Mouse (Mus musculus): ENCODE results near the gene Itpripl1.
"Not testable (repeated sequence)": the region's sequence is repeated elsewhere in the genome, so short reads cannot be mapped to it uniquely, and the experiment has no call there.

Itpripl1 gene

DNA sequence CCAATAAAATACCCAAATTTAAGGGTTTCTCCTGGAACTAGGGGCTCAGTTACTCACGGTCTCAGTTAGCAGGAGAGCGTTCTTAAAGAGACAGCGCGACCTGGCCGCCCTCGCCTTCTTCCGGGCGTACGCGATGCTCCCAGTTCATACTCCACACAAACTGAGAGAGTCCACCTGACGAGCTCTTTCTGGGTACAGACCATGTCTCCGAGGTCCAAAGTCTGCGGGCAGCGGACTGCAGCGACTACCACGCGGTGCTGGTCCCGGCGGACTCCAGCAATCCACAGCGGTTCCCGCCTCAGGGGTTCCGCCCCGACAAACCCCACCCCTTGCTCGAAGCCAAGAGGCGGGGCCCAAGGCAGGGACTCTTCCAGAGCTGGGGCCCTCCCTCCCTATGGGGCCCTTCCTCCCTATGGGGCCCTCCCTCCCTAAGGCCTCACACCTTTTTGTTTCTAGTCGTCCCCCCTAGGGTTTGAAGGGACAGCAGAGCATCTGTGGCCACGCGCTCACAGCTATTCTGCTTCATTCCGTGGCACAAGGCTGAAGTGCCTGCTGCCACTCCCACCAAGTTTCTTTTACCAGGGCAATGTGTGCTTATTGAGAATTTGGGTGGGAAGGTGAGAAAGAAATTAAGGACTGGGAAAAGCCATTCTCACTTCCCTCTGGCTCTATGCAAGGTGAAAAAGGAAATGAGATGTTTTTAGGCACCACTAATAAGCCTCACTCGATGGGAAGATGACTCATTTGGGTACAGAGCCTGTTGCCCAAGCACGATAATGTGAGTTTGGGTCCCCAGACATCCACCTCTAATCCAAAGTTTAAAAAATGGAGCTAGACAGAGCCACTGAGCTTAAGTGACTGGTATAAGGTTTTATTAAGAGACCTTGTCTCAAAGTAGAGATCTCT is at the start of gene Itpripl1:
Gene Itpripl1 (minus strand): TSS at position 285 of the 906 bp plus-strand sequence.
- DNase-seq (ENCODE audit: inconsistent ontology term): peak; percentile 80

DNA sequence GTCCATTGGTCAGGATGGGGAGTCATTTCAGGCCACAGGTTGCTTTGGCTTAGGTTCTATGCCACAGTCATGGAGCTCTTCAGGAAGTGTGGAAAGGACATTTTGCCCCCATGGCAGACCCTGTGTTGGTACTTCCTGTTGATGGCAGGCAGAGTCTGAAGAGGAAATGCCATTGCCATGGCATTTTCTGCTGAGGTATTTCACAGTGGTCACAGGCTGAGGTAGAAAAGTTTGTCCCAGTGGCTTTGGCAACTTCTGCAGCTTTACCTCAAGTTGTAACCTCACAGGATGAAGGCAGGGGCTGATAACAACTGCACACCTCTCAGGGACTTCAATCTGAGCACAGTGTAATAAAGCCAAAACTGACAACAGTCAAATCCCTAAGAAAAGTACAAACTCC is 46.3 kb upstream of the Itpripl1 start:
- DNase-seq (ENCODE audit: inconsistent ontology term): no peak

DNA sequence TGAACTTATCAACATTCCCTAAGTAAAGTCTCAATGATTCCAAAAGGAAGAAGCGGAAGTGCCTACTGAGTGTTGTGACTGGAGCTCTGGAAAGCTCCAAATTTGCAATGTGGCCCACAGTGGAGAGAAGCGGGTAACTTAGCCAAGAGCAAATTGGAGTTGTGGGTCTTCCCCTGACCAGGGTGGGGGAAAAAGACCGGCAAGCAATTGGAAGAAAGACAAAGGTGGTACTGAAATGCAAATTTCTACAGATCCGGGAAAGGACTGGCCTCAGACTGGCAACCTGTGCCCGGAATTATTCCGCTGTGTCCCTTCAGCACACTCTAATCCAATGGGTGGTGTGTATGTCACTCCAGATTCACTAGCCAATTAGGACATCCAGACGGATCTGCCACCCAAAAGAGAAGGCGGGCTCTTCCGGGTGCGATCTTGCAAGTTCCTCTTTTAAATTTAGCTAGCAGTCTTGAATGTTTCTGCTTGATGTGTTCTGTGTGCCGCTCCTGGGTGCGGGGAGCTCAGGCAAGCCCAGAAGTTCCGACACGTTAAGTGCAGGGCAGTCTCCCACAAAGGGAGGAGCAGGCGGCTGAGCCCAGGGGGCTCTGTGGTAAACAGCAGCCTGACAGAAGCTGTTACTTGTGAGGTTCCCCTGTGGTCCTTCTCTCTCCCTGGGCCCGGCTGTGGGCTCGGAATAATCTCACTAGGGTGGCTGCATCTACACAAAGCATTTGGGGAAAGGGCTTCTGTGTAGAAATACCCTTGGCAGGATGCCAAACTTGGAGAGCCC is 39.5 kb upstream of the Itpripl1 start:
- DNase-seq (ENCODE audit: inconsistent ontology term): peak; percentile 87

DNA sequence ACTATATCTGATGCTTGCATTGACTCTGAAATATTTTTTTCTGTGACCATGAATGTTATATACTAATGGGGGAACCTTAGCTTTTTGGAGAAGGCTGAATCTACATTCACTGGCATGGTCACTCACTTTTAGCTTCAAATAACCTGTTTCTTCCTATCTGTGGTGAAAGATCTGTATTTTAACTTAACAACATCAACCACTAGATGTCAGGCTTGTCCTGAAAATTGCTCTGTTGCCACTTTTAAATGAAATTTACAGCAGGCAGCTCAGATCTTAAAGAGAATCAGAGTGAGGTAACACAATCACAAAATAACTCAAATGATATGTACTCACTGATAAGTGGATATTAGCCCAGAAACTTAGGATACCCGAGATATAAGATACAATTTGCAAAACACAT is 23.0 kb upstream of the Itpripl1 start:
- DNase-seq (ENCODE audit: inconsistent ontology term): peak; percentile 20

DNA sequence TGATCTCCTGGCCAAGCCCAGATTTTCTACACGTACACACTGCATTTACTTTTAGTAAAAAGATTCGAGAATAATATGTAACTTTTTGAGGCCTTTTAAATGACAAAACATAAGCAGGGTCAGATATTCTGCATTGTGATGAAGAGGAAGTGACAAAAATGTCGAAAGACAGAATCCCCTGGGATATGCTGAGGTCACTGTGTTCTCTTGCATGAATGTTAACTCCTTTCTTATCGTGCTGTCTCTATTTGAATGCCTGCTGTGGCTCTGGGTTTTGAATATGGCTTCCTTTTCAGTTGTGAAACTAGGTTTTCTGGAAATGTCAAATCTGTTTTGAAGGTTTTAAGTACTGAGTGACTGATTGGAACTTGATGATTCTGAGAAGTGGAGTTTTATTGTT is 22.4 kb upstream of the Itpripl1 start:
- no peak for DNase-seq (ENCODE audit: inconsistent ontology term)

DNA sequence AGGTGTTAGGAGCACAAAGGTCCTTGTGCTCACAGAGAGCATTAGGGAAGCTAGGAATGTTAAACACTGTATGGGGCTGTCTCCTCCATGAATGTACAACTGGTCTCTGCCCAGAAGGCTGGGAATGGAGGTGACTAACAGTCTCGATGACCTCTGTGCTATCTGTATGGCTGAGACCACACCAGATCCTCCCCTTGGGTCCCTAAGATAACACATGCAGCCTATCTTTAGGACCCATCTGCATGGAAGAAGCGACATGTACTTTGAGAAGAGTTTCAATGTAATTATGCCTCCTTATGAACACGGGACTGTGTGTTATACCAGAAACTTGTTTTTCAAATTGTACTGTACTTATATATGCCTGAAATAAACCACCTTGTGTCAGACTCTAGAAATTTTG is 2.5 kb upstream of the Itpripl1 start:
- DNase-seq (ENCODE audit: inconsistent ontology term): no peak

DNA sequence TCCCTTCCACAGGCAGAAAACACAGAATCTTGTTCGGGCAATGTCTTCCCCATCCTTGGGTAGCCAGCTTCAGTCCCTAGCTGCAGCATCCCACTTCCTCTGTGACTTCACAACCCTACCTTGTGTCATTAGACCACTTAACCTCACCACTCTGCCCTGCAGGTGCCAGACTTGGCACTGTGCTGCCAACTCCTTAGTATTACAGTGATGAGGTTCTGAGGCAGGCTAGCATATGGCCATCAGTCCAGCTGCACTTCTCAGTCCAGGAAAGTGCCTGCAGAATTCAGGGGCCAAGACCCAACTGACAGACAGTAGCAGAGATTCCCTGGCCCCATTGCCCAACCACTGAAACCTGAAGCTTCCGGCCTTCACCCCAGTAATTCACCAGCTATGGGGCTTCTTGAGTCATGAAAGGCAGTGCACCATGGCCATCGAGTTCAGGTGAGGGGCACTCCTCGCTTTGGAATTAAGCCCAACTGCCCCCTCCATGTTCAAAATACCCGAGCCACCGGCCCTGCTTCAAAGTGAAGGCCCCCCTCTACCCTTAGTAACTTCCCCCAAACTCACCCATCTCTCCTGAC is 575 bp downstream of the Itpripl1 start:
- no peak for DNase-seq (ENCODE audit: inconsistent ontology term)

DNA sequence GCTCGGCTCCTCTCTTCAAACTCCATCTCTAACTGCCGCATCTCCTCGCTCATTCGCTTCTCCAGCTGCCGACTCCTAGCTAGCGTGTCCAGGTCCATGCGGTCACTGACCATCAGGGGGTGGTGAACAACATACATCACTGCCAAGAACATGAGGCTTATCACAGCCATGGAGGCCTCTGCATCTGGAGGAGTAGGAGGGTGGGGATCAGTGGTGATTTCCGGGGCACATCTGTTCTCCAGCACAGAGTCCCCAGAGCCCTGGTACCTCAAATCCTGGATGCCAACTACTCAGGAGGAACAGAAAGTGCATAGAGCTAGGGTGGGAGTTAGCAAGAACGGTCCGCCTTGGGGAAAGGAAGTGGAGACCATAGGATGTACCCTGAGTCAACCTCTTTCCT is 1.2 kb downstream of the Itpripl1 start:
- DNase-seq (ENCODE audit: inconsistent ontology term): no peak

DNA sequence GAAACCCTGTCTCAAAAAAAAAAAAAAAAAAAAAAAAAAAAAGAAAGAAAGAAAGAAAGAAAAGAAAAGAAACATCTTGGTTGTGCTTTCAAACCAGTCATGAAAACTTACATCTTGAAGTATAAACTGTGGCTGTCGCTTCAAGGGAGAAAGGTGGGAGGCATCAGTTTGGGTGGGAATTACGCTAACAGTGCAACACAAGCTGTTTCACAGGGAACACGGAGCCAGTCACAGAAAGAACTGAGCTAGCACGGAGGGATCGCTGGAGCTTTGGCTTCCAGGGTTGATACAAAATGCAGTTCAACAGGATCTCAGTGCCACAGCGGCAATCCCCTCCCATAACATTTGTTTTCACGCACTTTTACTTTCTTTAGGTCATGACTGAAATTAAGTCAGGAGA is 3.2 kb downstream of the Itpripl1 start:
- no peak for DNase-seq (ENCODE audit: inconsistent ontology term)

DNA sequence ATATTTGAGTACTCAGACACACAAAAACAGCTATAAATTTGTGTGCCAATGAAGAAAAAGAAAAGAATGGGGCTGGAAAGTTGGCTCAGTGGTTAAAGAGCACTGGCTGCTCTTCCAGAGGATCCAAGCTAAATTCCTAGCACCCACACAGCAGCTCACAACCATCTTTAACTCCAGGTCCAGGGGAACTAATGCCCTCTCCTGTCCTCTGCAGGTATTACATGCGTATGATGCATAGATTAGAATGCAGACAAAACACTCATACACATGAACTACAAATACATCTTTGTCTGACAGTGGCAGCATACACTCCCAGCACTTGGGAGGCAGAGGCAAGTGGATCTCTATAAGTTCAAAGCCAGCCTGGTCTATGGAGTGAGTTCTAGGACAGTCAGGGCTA is 3.6 kb downstream of the Itpripl1 start:
- DNase-seq (ENCODE audit: inconsistent ontology term): no peak

DNA sequence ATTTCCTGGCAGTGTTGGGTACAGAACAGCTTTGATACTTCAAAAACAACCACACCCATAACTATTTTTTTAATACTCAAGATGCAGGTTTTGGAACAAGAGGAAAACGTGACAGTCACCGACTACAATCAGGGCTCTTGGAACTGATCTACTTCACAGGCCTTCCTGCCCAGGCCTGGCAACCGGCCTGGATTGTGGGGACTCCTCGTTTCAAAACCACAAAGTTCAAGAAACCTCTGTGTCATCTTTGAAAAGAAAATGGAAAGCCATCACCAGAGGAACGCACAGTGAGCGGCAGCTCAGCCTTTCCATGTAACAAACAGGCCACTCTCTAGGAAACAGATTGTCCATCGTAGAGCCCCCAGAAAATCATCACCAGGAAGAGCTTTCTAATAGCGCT is 4.1 kb downstream of the Itpripl1 start:
- DNase-seq (ENCODE audit: inconsistent ontology term): peak; percentile 77

DNA sequence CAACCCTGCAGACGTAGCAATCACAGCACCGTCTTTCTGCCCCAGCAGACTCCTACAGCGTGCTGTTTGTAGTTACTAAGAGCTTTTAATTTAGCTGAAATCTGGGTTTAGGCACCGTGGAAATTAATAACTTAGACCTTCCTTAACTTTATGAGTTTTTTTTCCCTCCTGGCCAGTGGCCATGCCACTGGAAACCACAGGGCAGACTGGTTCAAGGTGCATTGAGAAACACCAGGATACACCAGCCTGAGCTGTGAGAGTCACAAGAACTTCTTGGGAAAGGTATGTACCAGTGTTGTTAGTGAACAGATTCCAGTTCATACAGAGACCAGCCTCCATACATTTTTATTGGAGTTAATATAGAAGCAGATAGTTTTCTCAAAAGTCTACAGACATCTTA is 4.8 kb downstream of the Itpripl1 start:
- DNase-seq (ENCODE audit: inconsistent ontology term): no peak

DNA sequence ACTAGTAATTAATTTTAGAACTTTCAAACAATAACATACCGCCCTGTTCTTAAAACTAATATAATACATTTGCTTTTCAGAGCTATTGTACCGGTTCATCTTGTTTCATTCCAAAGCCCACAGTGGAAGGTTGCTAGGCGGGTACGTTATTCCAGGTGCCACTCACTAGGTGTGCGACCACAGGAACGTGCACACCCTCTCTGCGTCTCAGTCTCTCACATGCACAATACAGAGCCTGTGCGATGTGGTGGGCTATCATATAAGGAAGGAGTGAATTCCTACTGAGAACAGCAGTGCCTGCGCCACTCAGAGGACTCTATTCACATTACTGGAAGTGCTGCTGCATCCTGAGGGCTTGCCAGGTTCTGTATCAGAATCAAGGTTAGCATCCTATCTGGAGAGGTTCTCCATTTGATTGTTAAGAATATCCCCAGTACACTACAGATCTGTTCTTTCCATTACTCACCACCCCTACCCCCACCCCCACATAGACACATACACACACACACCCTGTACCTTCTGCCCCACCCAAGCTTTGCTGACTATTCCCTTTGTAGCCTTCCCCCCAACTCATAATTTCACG is 5.3 kb downstream of the Itpripl1 start:
- no peak for DNase-seq (ENCODE audit: inconsistent ontology term)

DNA sequence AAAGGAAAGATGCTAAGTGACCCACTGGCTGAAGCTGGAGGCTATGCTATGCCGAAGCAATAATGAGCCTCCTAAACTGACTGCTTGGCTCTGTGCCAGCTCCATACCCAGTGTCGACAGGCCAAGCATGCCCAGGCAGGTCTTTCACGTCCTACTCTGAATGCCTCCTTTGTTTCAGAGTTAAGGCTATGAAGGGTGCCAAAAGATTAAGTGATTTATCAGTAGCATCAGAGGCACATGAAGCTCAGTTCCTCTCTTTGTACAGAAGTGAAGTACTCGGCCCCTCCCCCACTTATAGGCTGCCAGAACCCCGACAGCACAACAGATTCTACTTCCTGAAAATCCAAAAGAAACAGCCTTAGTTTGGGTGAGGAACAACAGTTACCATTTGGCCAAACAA is 6.3 kb downstream of the Itpripl1 start:
- peak; percentile 77 for DNase-seq (ENCODE audit: inconsistent ontology term)

DNA sequence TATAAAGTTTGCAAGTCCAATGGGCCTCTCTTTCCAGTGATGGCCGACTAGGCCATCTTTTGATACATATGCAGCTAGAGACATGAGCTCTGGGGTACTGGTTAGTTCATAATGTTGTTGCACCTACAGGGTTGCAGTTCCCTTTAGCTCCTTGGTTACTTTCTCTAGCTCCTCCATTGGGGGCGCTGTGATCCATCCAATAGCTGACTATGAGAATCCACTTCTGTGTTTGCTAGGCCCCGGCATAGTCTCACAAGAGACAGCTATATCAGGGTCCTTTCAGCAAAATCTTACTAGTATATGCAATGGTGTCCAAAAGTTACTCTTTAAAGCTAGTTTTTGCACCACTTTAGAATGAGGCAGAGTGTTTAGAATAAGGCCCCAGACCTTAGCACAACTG is 8.0 kb downstream of the Itpripl1 start:
- not testable (repeated sequence) for DNase-seq (ENCODE audit: inconsistent ontology term)

DNA sequence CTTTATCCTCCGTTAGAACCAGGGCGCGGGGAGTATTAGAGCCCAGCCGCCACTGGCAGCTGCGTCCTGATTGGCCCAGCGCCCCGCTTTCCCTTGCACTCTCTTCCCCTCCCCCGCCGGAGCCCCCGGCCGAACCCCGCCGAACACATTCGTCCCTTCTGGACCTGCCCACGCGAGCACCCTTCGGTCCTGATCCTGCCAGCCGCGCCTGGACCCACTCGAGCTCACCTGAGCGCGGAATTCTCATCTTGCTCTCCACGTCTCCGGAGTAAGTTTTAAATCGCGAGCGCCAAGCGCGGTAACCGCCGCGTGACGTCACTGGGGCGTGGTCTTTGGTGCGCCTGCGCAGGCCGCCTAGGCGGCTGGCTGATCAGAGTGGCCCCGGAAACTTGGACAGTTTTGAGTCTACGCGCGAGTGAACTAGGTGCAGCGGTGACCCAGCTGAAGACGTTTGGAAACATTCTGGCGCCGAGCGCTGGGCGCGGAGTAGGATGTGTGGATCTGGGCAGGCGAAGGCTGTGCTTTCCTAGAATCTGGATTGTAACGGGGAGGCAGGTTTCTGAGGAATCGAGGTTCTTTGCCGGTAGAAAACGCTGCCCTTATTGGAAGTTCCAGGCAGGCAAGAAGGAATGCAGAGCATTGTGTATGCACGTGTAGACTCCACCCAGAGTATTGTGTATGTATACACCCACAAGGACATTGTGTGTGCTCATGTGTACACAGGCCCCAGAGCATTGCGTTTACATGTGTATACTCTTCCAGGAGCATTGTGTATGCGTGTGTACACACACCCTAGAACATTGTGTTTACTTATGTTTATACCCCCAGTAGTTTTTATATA is 9.4 kb downstream of the Itpripl1 start, which contains the start of gene Ncaph:
Gene Ncaph (minus strand): TSS at position 334 of the 841 bp plus-strand sequence.
- DNase-seq (ENCODE audit: inconsistent ontology term): peak; percentile 94

DNA sequence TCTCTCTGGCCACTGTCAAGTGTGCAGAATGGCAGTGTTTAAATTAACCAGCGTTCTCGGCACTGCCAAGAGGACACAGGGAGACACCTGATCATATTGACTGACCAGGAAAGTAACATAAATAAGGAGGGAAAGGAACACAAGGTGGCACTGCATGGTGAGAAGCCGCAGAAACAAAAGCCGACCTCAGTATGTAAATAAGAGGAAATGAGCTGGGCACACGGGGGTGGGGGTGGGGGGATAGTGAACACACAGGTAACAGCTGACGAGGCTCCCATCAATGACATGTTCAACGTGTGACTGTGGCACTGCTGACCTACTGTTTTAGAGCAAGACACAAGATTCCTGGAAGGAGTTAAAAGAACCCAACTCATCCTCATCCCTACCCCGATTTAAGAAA is 11.9 kb downstream of the Itpripl1 start:
- DNase-seq (ENCODE audit: inconsistent ontology term): no peak

DNA sequence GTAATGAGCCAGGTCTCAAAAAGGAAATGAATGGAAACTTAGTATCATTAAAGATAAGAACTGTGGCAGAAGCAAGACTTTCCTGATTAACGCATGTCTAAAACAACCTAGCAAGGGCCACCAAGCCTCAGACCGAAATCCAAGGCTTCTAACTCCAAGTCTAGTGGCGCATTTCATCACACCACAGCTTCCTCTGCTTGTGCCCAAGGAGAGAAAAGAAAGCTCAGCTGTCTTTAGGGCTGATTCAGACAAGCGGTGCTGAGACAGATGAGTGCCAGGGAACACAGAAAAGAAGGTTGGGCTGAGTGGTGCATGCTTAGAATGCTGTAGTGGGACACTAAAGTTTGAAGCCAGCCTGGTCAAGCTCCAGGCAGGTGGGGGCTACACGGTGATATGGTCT is 14.3 kb downstream of the Itpripl1 start:
- DNase-seq (ENCODE audit: inconsistent ontology term): no peak

DNA sequence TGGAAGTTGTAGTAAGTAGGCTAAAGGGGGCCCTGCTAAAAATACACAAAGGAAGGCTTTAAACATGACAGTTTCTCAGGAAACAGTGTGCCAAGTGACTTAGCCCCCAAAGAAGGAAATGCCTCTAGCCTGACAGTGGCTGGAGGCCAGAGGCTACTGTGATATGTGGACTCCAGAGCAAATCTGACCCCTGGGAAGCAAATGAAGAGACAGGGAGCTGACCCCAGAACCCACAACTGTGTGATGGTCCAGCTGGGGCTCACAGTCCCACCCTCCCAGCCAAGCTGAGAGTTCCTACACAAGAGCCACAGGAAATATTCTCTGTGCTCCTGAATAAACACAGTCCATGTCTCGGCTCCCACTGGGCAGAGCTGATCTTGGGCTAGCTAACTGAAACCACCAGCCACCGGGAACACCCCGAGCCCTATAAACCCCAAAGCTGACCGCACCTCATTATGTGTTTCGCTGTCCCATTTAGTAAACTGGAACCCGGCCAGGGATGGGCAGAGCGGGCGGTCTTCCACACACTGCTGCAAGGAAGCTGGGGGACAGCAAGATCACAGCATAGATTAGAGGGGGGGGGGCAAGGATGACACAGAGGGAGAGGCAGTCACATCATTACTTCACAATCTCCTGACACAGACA is 21.5 kb downstream of the Itpripl1 start:
- DNase-seq (ENCODE audit: inconsistent ontology term): peak; percentile 67

DNA sequence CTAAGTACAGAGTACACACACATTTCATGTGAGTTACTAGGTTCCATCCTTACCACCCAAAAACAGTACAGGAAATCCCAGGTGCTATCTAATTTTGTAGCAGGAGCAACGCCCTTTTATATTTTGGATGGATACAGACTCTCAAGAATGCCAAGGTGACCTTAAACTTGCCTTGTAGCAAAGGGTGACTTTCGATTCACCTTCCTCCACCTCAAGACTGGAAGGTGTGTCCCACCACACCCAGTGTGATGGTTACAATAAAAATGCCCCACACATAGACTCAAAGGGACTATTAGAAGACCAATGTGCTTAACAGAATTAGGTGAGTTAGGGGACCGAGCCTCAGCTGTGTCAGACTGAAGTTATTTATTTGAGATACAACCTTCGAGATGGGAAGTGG is 34.3 kb downstream of the Itpripl1 start:
- DNase-seq (ENCODE audit: inconsistent ontology term): no peak

DNA sequence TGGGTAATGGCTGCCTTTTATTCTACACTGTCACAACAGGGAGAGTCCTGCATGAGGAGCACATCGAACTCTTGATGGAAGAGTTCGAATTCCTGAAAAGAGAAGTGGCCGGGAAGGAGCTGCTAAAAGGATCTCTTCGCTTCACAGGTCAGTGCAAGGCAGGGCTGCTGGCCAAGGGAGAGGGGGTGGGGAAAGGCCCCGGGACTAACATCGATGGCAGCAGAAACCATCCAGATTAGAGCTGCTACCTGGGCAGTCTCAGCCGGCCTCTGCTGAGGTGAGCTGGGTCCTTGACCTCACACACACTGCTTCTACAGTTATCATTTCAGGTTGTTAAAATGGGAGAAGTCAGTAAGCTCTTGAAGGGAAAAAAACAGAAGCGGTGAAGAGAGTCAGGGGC is 51.2 kb downstream of the Itpripl1 start:
- no peak for DNase-seq (ENCODE audit: inconsistent ontology term)

All from Muller cell, postnatal 12 days (primary cell).